Comparison of ENCODE assay signal across 22 mouse cellular contexts in the genomic region with DNA sequence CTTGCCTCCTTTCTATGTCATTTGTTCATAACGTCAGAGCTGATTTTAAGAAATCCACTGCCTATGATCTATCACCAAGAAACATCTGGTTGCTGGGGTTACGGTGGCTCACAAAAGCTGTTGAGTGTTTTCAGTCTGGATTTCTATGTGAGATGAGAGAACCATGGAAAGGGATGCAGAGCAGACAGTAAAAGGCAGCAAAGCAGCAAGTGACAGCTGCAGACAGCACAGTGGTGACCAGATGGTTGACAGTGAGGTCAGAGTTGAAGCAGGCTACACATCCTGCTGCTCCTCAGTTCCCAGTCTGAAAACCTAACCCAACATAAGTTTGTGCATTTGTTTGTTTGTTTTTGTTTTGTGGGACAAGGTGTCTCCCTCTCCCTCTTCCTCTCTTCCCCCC. TPM values are rescaled to one million over a fixed set of nuclear protein-coding genes. Genes with fewer than 3 reads are reported as not detected.
DNase-seq lines count a peak whose midpoint lies in the region; ATAC-seq and TF ChIP-seq lines count a peak whose summit lies in the region.
"Had no signal": no experiment of that assay in that cellular context is flagged by ENCODE, and none has a peak within 500 bp of the region (broad histone marks: within the 10 kb centered on the region; RNA-seq: fewer than 3 reads in every experiment).

No protein-coding gene starts in this region.

- no peaks in the 10 kb centered on the region for H3K9me3 ChIP-seq in forebrain, postnatal 0 days (ENCODE audit: low read length)
- H3K9me3 ChIP-seq in forebrain, embryonic 12.5 days, result no peaks in the 10 kb centered on the region
- H3K9me3 ChIP-seq in hindbrain, postnatal 0 days (ENCODE audit: low read length), result no peaks in the 10 kb centered on the region
- H3K9me3 ChIP-seq in hindbrain, embryonic 10.5 days, result no peaks in the 10 kb centered on the region
- no peaks in the 10 kb centered on the region for H3K9me3 ChIP-seq in midbrain, embryonic 10.5 days (replicated peaks)
- no peaks in the 10 kb centered on the region for H3K9me3 ChIP-seq in midbrain, postnatal 0 days (ENCODE audit: low read length)
- H3K9me3 ChIP-seq: embryonic facial prominence, embryonic 13.5 days; embryonic facial prominence, embryonic 15.5 days; forebrain, embryonic 10.5 days; forebrain, embryonic 13.5 days; forebrain, embryonic 15.5 days had no signal

- no peaks in the 10 kb centered on the region for H3K36me3 ChIP-seq in forebrain, postnatal 0 days (ENCODE audit: insufficient read depth)
- H3K36me3 ChIP-seq in forebrain, embryonic 12.5 days (replicated peaks), result no peaks in the 10 kb centered on the region
- H3K36me3 ChIP-seq in hindbrain, postnatal 0 days (ENCODE audit: insufficient read depth, low read length), result no peaks in the 10 kb centered on the region
- H3K36me3 ChIP-seq in hindbrain, embryonic 10.5 days, result no peaks in the 10 kb centered on the region
- H3K36me3 ChIP-seq in midbrain, embryonic 10.5 days, result no peaks in the 10 kb centered on the region
- H3K36me3 ChIP-seq in midbrain, postnatal 0 days (ENCODE audit: insufficient read depth, low read length), result no peaks in the 10 kb centered on the region
- H3K36me3 ChIP-seq: embryonic facial prominence, embryonic 13.5 days; embryonic facial prominence, embryonic 15.5 days; forebrain, embryonic 10.5 days; forebrain, embryonic 15.5 days had no signal

- no peak overlapping the region for H3K4me3 ChIP-seq in forebrain, postnatal 0 days (ENCODE audit: low read depth, low read length)
- H3K4me3 ChIP-seq in forebrain, embryonic 12.5 days (replicated peaks), result no peak overlapping the region
- no peak overlapping the region for H3K4me3 ChIP-seq in hindbrain, postnatal 0 days (ENCODE audit: low read length)
- no peak overlapping the region for H3K4me3 ChIP-seq in hindbrain, embryonic 10.5 days
- H3K4me3 ChIP-seq in midbrain, embryonic 10.5 days, result no peak overlapping the region
- no peak overlapping the region for H3K4me3 ChIP-seq in midbrain, postnatal 0 days (ENCODE audit: low read depth, low read length)
- H3K4me3 ChIP-seq: embryonic facial prominence, embryonic 13.5 days; embryonic facial prominence, embryonic 15.5 days; erythroblast, embryonic 14.5 days; forebrain, embryonic 10.5 days; forebrain, embryonic 13.5 days; forebrain, embryonic 15.5 days had no signal

- H3K27ac ChIP-seq in forebrain, postnatal 0 days (ENCODE audit: low read depth, low read length), result no peak overlapping the region
- H3K27ac ChIP-seq in forebrain, embryonic 12.5 days, result no peak overlapping the region
- no peak overlapping the region for H3K27ac ChIP-seq in hindbrain, postnatal 0 days
- H3K27ac ChIP-seq in hindbrain, embryonic 10.5 days, result no peak overlapping the region; the same call in 1 of the 2 replicates
- H3K27ac ChIP-seq in midbrain, embryonic 10.5 days (replicated peaks), result peak overlapping the region; percentile 13; the same call in 1 of the 2 replicates
- no peak overlapping the region for H3K27ac ChIP-seq in midbrain, postnatal 0 days (ENCODE audit: low read depth, low read length)
- H3K27ac ChIP-seq: embryonic facial prominence, embryonic 13.5 days; embryonic facial prominence, embryonic 15.5 days; forebrain, embryonic 10.5 days; forebrain, embryonic 13.5 days; forebrain, embryonic 15.5 days had no signal

- peak; percentile 27; the same call in 1 of the 2 replicates for ATAC-seq in forebrain, postnatal 0 days
- ATAC-seq in forebrain, embryonic 12.5 days (ENCODE audit: low FRiP score), result no peak
- no peak for ATAC-seq in hindbrain, postnatal 0 days
- no peak for ATAC-seq in midbrain, postnatal 0 days (ENCODE audit: low FRiP score)
- ATAC-seq: forebrain, embryonic 13.5 days; forebrain, embryonic 15.5 days had no signal

- H3K4me1 ChIP-seq in forebrain, postnatal 0 days (ENCODE audit: insufficient read depth), result no peaks in the 10 kb centered on the region
- peaks cover 3% of the 10 kb centered on the region; the same call in 1 of the 2 replicates for H3K4me1 ChIP-seq in forebrain, embryonic 12.5 days
- peaks cover 4% of the 10 kb centered on the region; the same call in 1 of the 2 replicates for H3K4me1 ChIP-seq in hindbrain, postnatal 0 days (ENCODE audit: insufficient read depth, low read length)
- no peaks in the 10 kb centered on the region for H3K4me1 ChIP-seq in hindbrain, embryonic 10.5 days (replicated peaks)
- peaks cover 16% of the 10 kb centered on the region for H3K4me1 ChIP-seq in midbrain, embryonic 10.5 days
- no peaks in the 10 kb centered on the region for H3K4me1 ChIP-seq in midbrain, postnatal 0 days (ENCODE audit: insufficient read depth, low read length)
- H3K4me1 ChIP-seq: embryonic facial prominence, embryonic 13.5 days; embryonic facial prominence, embryonic 15.5 days; forebrain, embryonic 13.5 days; forebrain, embryonic 15.5 days had no signal

- H3K27me3 ChIP-seq in forebrain, postnatal 0 days (ENCODE audit: insufficient read depth, low read length), result no peaks in the 10 kb centered on the region
- no peaks in the 10 kb centered on the region for H3K27me3 ChIP-seq in forebrain, embryonic 12.5 days
- H3K27me3 ChIP-seq in hindbrain, postnatal 0 days (ENCODE audit: insufficient read depth, low read length), result no peaks in the 10 kb centered on the region
- no peaks in the 10 kb centered on the region for H3K27me3 ChIP-seq in hindbrain, embryonic 10.5 days (ENCODE audit: insufficient read depth, poor library complexity, severe bottlenecking)
- no peaks in the 10 kb centered on the region for H3K27me3 ChIP-seq in midbrain, embryonic 10.5 days (ENCODE audit: low read depth, poor library complexity, severe bottlenecking)
- no peaks in the 10 kb centered on the region for H3K27me3 ChIP-seq in midbrain, postnatal 0 days (ENCODE audit: insufficient read depth, low read length)
- H3K27me3 ChIP-seq: embryonic facial prominence, embryonic 13.5 days; embryonic facial prominence, embryonic 15.5 days; forebrain, embryonic 13.5 days; forebrain, embryonic 15.5 days had no signal

- 64% methylated on average over 2 of the region's 2 CpGs for WGBS in forebrain, postnatal 0 days
- WGBS in forebrain, embryonic 12.5 days, result 85% methylated on average over 2 of the region's 2 CpGs
- WGBS in hindbrain, postnatal 0 days, result 64% methylated on average over 2 of the region's 2 CpGs
- 78% methylated on average over 2 of the region's 2 CpGs for WGBS in hindbrain, embryonic 10.5 days
- WGBS in midbrain, embryonic 10.5 days, result 88% methylated on average over 2 of the region's 2 CpGs
- WGBS in midbrain, postnatal 0 days, result 52% methylated on average over 2 of the region's 2 CpGs

- no peak for TF ChIP-seq CTCF in forebrain, postnatal 0 days (IDR thresholded peaks at IDR 0.05; ENCODE audit: low read depth)
- TF ChIP-seq CTCF in hindbrain, postnatal 0 days (IDR thresholded peaks at IDR 0.05; ENCODE audit: low read depth), result no peak
- TF ChIP-seq CTCF in midbrain, postnatal 0 days (IDR thresholded peaks at IDR 0.05), result no peak

- H3K9ac ChIP-seq in forebrain, postnatal 0 days, result no peak overlapping the region
- no peak overlapping the region for H3K9ac ChIP-seq in forebrain, embryonic 12.5 days
- no peak overlapping the region for H3K9ac ChIP-seq in hindbrain, postnatal 0 days (replicated peaks; ENCODE audit: low read length)
- H3K9ac ChIP-seq in midbrain, postnatal 0 days (replicated peaks; ENCODE audit: low read length, poor library complexity, severe bottlenecking), result no peak overlapping the region
- H3K9ac ChIP-seq: embryonic facial prominence, embryonic 13.5 days; embryonic facial prominence, embryonic 15.5 days; forebrain, embryonic 13.5 days; forebrain, embryonic 15.5 days had no signal

- no peak overlapping the region for H3K4me2 ChIP-seq in forebrain, postnatal 0 days (ENCODE audit: low read depth)
- no peak overlapping the region for H3K4me2 ChIP-seq in forebrain, embryonic 12.5 days
- H3K4me2 ChIP-seq in hindbrain, postnatal 0 days (ENCODE audit: low read depth, low read length), result no peak overlapping the region
- H3K4me2 ChIP-seq in midbrain, postnatal 0 days (ENCODE audit: low read depth, low read length, poor library complexity, severe bottlenecking), result no peak overlapping the region
- H3K4me2 ChIP-seq: embryonic facial prominence, embryonic 13.5 days; embryonic facial prominence, embryonic 15.5 days; forebrain, embryonic 13.5 days; forebrain, embryonic 15.5 days had no signal

- DNase-seq in forebrain, postnatal 0 days, result no peak
- peak; percentile 2 for DNase-seq in hindbrain, postnatal 0 days (ENCODE audit: low spot score)
- DNase-seq in hindbrain, embryonic 10.5 days (ENCODE audit: low spot score), result no peak
- DNase-seq in midbrain, embryonic 10.5 days (ENCODE audit: low spot score), result no peak
- DNase-seq in midbrain, postnatal 0 days (ENCODE audit: low spot score), result no peak
- DNase-seq: adrenal gland, adult 2 months; adrenal gland, postnatal 10 days; adrenal gland, postnatal 25 days; cerebellum, adult 11 months; cerebellum, adult 18-20 months; cerebellum, adult 8-10 months; cerebellum, adult 9-11 months; cerebellum, postnatal 14 days; cerebellum, postnatal 36 days; embryo, embryonic 11 days had no signal

RNA-seq across cellular contexts. Expression of gene Focad, which starts 19.0 kb away (rescaled TPM):
- total RNA-seq in forebrain, postnatal 0 days (2014; rRNA removed), result 30.6 and 37.6 TPM in 2 replicates
- 8.5 and 8.9 TPM in 2 replicates for polyA plus RNA-seq in forebrain, postnatal 0 days (2015; fragmentation: Nextera tagmentation; extraction: Ambion mirVana)
- 16.7 and 16.9 TPM in 2 replicates for polyA plus RNA-seq in forebrain, embryonic 12.5 days (2016; fragmentation: Nextera tagmentation; extraction: Ambion mirVana)
- 32.5 and 34.1 TPM in 2 replicates for total RNA-seq in hindbrain, postnatal 0 days (2014; rRNA removed)
- 9.2 and 9.6 TPM in 2 replicates for polyA plus RNA-seq in hindbrain, postnatal 0 days (2015; fragmentation: Nextera tagmentation; extraction: Ambion mirVana)
- polyA plus RNA-seq in hindbrain, embryonic 10.5 days (2016; fragmentation: Nextera tagmentation; extraction: Ambion mirVana), result 15.1 and 17.5 TPM in 2 replicates
- 17.6 and 18.1 TPM in 2 replicates for polyA plus RNA-seq in midbrain, embryonic 10.5 days (2016; fragmentation: Nextera tagmentation; extraction: Ambion mirVana)
- 35.2 and 36.9 TPM in 2 replicates for total RNA-seq in midbrain, postnatal 0 days (2014; rRNA removed)
- 8.1 and 9.0 TPM in 2 replicates for polyA plus RNA-seq in midbrain, postnatal 0 days (2015; fragmentation: Nextera tagmentation; extraction: Ambion mirVana)

RNA-seq across cellular contexts. Expression of gene Mllt3, which starts 42.2 kb away (rescaled TPM):
- 38.5 and 41.0 TPM in 2 replicates for total RNA-seq in forebrain, postnatal 0 days (2014; rRNA removed)
- polyA plus RNA-seq in forebrain, postnatal 0 days (2015; fragmentation: Nextera tagmentation; extraction: Ambion mirVana), result 65.2 and 75.2 TPM in 2 replicates
- 81.7 and 82.1 TPM in 2 replicates for polyA plus RNA-seq in forebrain, embryonic 12.5 days (2016; fragmentation: Nextera tagmentation; extraction: Ambion mirVana)
- total RNA-seq in hindbrain, postnatal 0 days (2014; rRNA removed), result 18.6 and 22.7 TPM in 2 replicates
- polyA plus RNA-seq in hindbrain, postnatal 0 days (2015; fragmentation: Nextera tagmentation; extraction: Ambion mirVana), result 61.3 and 62.9 TPM in 2 replicates
- polyA plus RNA-seq in hindbrain, embryonic 10.5 days (2016; fragmentation: Nextera tagmentation; extraction: Ambion mirVana), result 45.4 and 52.5 TPM in 2 replicates
- 67.2 and 69.6 TPM in 2 replicates for polyA plus RNA-seq in midbrain, embryonic 10.5 days (2016; fragmentation: Nextera tagmentation; extraction: Ambion mirVana)
- 24.8 and 29.2 TPM in 2 replicates for total RNA-seq in midbrain, postnatal 0 days (2014; rRNA removed)
- polyA plus RNA-seq in midbrain, postnatal 0 days (2015; fragmentation: Nextera tagmentation; extraction: Ambion mirVana), result 46.9 and 57.8 TPM in 2 replicates
